Mouse (Mus musculus) cortical plate, adult 2 months (tissue): ENCODE measurements at regions not wholly inside any gene's neighbourhood (a gene's known extent, or its start where the extent isn't known, plus 50 kb on each side); places are given as distances from the start of the nearest gene placed in this dataset.

ENCODE experiments used
- H3K27ac ChIP-seq: fragments of 200-500 bp; 2 replicates; pipeline ENCODE4 v1.5.1; 2012; ENCODE audit warnings: low read length, control low read depth, inconsistent platforms; ENCODE audit not compliant: insufficient read depth
- H3K4me1 ChIP-seq: fragments of 200-500 bp; 2 replicates; pipeline ENCODE4 v1.6.1; 2011; ENCODE audit warnings: low read length; ENCODE audit not compliant: control insufficient read depth, insufficient read depth
- H3K4me3 ChIP-seq: fragments of 200-500 bp; 2 replicates; pipeline ENCODE4 v1.5.1; 2011; ENCODE audit warnings: mild to moderate bottlenecking, low read length, control low read depth; ENCODE audit not compliant: insufficient read depth
- CTCF ChIP-seq: fragments of 200-500 bp; IDR thresholded peaks from 2 replicates; pipeline ENCODE4 v1.5.1; 2011; ENCODE audit warnings: mild to moderate bottlenecking, control low read depth, low read length; ENCODE audit not compliant: insufficient read depth; ENCODE audit errors: extremely low read depth
- POLR2A ChIP-seq: fragments of 200-500 bp; IDR thresholded peaks from 2 replicates; pipeline ENCODE4 v1.6.1; 2011; ENCODE audit warnings: mild to moderate bottlenecking, low read length, control low read depth; ENCODE audit not compliant: insufficient read depth; ENCODE audit errors: extremely low read depth

GRCm38 (mm10) chr8:39833251-39833650 is 841.6 kb upstream of the Adam24 start:
- H3K27ac ChIP-seq, result no peak overlapping the region
- no peaks in the 10 kb centered on the region for H3K4me1 ChIP-seq
- no peak overlapping the region for H3K4me3 ChIP-seq
- TF ChIP-seq POLR2A (no peak), CTCF (no peak)

GRCm38 (mm10) chr8:39846854-39847253 is 828.0 kb upstream of the Adam24 start:
- no peaks in the 10 kb centered on the region for H3K4me1 ChIP-seq
- no peak overlapping the region for H3K27ac ChIP-seq
- TF ChIP-seq POLR2A (no peak), CTCF (no peak)
- H3K4me3 ChIP-seq, result no peak overlapping the region

- no peak overlapping the region for H3K4me3 ChIP-seq
- no peak overlapping the region for H3K27ac ChIP-seq
- TF ChIP-seq POLR2A (no peak), CTCF (no peak)
- no peaks in the 10 kb centered on the region; the same call in 1 of the 2 replicates for H3K4me1 ChIP-seq
Measured at GRCm38 (mm10) chr8:39862544-39862943, 812.3 kb upstream of the Adam24 start.

- H3K4me1 ChIP-seq, result no peaks in the 10 kb centered on the region
- H3K27ac ChIP-seq, result no peak overlapping the region
- H3K4me3 ChIP-seq, result no peak overlapping the region
- TF ChIP-seq POLR2A, result no peak
- no peak for TF ChIP-seq CTCF
Measured at GRCm38 (mm10) chr8:39902251-39902650, 772.6 kb upstream of the Adam24 start.

GRCm38 (mm10) chr8:39912926-39913325 is 762.0 kb upstream of the Adam24 start:
- no peak overlapping the region for H3K4me3 ChIP-seq
- H3K4me1 ChIP-seq, result no peaks in the 10 kb centered on the region
- TF ChIP-seq POLR2A, result no peak
- TF ChIP-seq CTCF, result no peak
- H3K27ac ChIP-seq, result no peak overlapping the region

GRCm38 (mm10) chr8:39921336-39921735 is 753.5 kb upstream of the Adam24 start:
- H3K4me3 ChIP-seq, result no peak overlapping the region
- no peak overlapping the region for H3K27ac ChIP-seq
- H3K4me1 ChIP-seq, result no peaks in the 10 kb centered on the region
- no peak for TF ChIP-seq POLR2A
- no peak for TF ChIP-seq CTCF

GRCm38 (mm10) chr8:39923741-39924140 is 751.1 kb upstream of the Adam24 start:
- Histone ChIP-seq H3K4me3 (no peak overlapping the region), H3K4me1 (no peaks in the 10 kb centered on the region), H3K27ac (no peak overlapping the region)
- no peak for TF ChIP-seq POLR2A
- TF ChIP-seq CTCF, result no peak

GRCm38 (mm10) chr8:39950178-39950896 is 724.5 kb upstream of the Adam24 start:
- no peak for TF ChIP-seq POLR2A
- TF ChIP-seq CTCF, result no peak
- Histone ChIP-seq H3K27ac (no peak overlapping the region), H3K4me1 (no peaks in the 10 kb centered on the region), H3K4me3 (no peak overlapping the region)

- H3K4me1 ChIP-seq, result no peaks in the 10 kb centered on the region
- no peak overlapping the region for H3K27ac ChIP-seq
- no peak overlapping the region for H3K4me3 ChIP-seq
- TF ChIP-seq POLR2A (no peak), CTCF (no peak)
Measured at GRCm38 (mm10) chr8:39954497-39954896, 720.4 kb upstream of the Adam24 start.

- no peaks in the 10 kb centered on the region for H3K4me1 ChIP-seq
- no peak overlapping the region for H3K27ac ChIP-seq
- no peak overlapping the region for H3K4me3 ChIP-seq
- TF ChIP-seq POLR2A (no peak), CTCF (no peak)
Measured at GRCm38 (mm10) chr8:39954924-39955323, 720.0 kb upstream of the Adam24 start.

- Histone ChIP-seq H3K27ac (no peak overlapping the region), H3K4me3 (no peak overlapping the region), H3K4me1 (no peaks in the 10 kb centered on the region)
- TF ChIP-seq CTCF (no peak), POLR2A (no peak)
Measured at GRCm38 (mm10) chr8:40005207-40005837, 669.6 kb upstream of the Adam24 start.
